Mouse (Mus musculus) CH12.LX (cell line): Measurements from ENCODE around the gene Mknk1. TPM values are rescaled to one million over a fixed set of nuclear protein-coding genes. Genes with fewer than 3 reads are reported as not detected.

ENCODE experiments used
- DNase-seq: peaks from one replicate; pipeline ENCODE4 v3.0.0-alpha.2; 2013; ENCODE audit errors: extremely low read depth
- H3K27ac ChIP-seq: 2 replicates; pipeline ENCODE4 v1.5.1; 2012; ENCODE audit warnings: low read depth, mild to moderate bottlenecking, control low read depth, moderate library complexity; ENCODE audit not compliant: insufficient read depth
- H3K27me3 ChIP-seq: replicated peaks from 2 replicates; pipeline ENCODE3; 2012; ENCODE audit warnings: inconsistent platforms
- H3K36me3 ChIP-seq, 2 experiments: replicated peaks in 1 of 2; 2 replicates each; pipeline versions ENCODE3 to v1.6.1; 2012; ENCODE audit warnings: inconsistent platforms in 1 of 2, low read length in 1 of 2, mild to moderate bottlenecking in 1 of 2, mixed read lengths in 1 of 2, moderate library complexity in 1 of 2; ENCODE audit not compliant: control insufficient read depth in 1 of 2, insufficient read depth in 1 of 2
- H3K4me1 ChIP-seq, 2 experiments: 2 replicates each; pipeline ENCODE4 v1.6.1; 2012; ENCODE audit warnings: inconsistent platforms in 1 of 2, moderate library complexity in 1 of 2; ENCODE audit not compliant: insufficient read depth in 2 of 2, control insufficient read depth in 1 of 2
- H3K4me2 ChIP-seq: 2 replicates; pipeline ENCODE4 v1.6.1; 2012; ENCODE audit warnings: low read depth, mild to moderate bottlenecking, control low read depth; ENCODE audit not compliant: poor library complexity, insufficient read depth, severe bottlenecking
- H3K4me3 ChIP-seq, 3 experiments: fragments of 150-350 bp in 1 of 3; sonication (generic) in 1 of 3; replicated peaks in 1 of 3; 2 replicates each; pipeline versions ENCODE3 to v1.5.1; 2011 to 2012; ENCODE audit warnings: low read depth in 2 of 3, low read length in 2 of 3, mild to moderate bottlenecking in 2 of 3, moderate library complexity in 2 of 3, control low read depth in 1 of 3, improper control_type of control experiment in 1 of 3, inconsistent platforms in 1 of 3, mixed read lengths in 1 of 3; ENCODE audit not compliant: poor library complexity in 1 of 3
- H3K79me2 ChIP-seq: replicated peaks from 2 replicates; pipeline ENCODE4 v1.6.1; 2012; ENCODE audit warnings: mild to moderate bottlenecking, moderate library complexity; ENCODE audit not compliant: control insufficient read depth, poor library complexity, insufficient read depth, severe bottlenecking; ENCODE audit errors: extremely low read depth
- H3K9ac ChIP-seq: 2 replicates; pipeline ENCODE4 v1.6.1; 2012; ENCODE audit warnings: low read depth, mild to moderate bottlenecking, control low read depth, moderate library complexity; ENCODE audit not compliant: insufficient read depth
- H3K9me3 ChIP-seq: replicated peaks from 2 replicates; pipeline ENCODE3; 2012; ENCODE audit warnings: low read length, inconsistent platforms, mixed read lengths
- CHD2 ChIP-seq: IDR thresholded peaks from 2 replicates; pipeline ENCODE4 v1.6.1; 2011; ENCODE audit warnings: low read length, improper control_type of control experiment
- CTCF ChIP-seq, 2 experiments: IDR thresholded peaks in 1 of 2; conservative IDR thresholded peaks in 1 of 2; 2 replicates each; pipeline ENCODE4 v1.5.1; 2011 to 2012; ENCODE audit warnings: low read depth in 2 of 2, low read length in 2 of 2, improper control_type of control experiment in 1 of 2, inconsistent platforms in 1 of 2, mild to moderate bottlenecking in 1 of 2, moderate library complexity in 1 of 2
- ELF1 ChIP-seq: IDR thresholded peaks from 2 replicates; pipeline ENCODE4 v1.6.1; 2014; ENCODE audit warnings: low read depth, mild to moderate bottlenecking, inconsistent platforms, low read length, improper control_type of control experiment
- ETS1 ChIP-seq: conservative IDR thresholded peaks from 2 replicates; pipeline ENCODE4 v1.6.1; 2012; ENCODE audit warnings: low read depth, mild to moderate bottlenecking, inconsistent platforms, low read length, improper control_type of control experiment, moderate library complexity
- HCFC1 ChIP-seq: IDR thresholded peaks from 2 replicates; pipeline ENCODE4 v1.6.1; 2012; ENCODE audit warnings: low read depth, mild to moderate bottlenecking, inconsistent platforms, low read length, improper control_type of control experiment
- IRF4 ChIP-seq: IDR thresholded peaks from 2 replicates; pipeline ENCODE4 v1.6.1; 2014; ENCODE audit warnings: low read depth, mild to moderate bottlenecking, inconsistent platforms, low read length, improper control_type of control experiment
- JUND ChIP-seq: conservative IDR thresholded peaks from 2 replicates; pipeline ENCODE4 v1.6.1; 2011; ENCODE audit warnings: low read depth, low read length, improper control_type of control experiment
- KAT2A ChIP-seq: IDR thresholded peaks from 2 replicates; pipeline ENCODE4 v1.6.1; 2012; ENCODE audit warnings: low read length, improper control_type of control experiment, inconsistent platforms; ENCODE audit not compliant: insufficient replicate concordance
- MAFK ChIP-seq: IDR thresholded peaks from 2 replicates; pipeline ENCODE4 v1.6.1; 2011; ENCODE audit warnings: low read length, improper control_type of control experiment; ENCODE audit not compliant: insufficient replicate concordance
- MAZ ChIP-seq: IDR thresholded peaks from 2 replicates; pipeline ENCODE4 v1.6.1; 2012; ENCODE audit warnings: low read depth, mild to moderate bottlenecking, inconsistent platforms, low read length, improper control_type of control experiment, moderate library complexity
- MXI1 ChIP-seq: IDR thresholded peaks from 2 replicates; pipeline ENCODE4 v1.6.1; 2011; ENCODE audit warnings: mild to moderate bottlenecking, low read depth, low read length, improper control_type of control experiment
- MYC ChIP-seq: IDR thresholded peaks from 2 replicates; pipeline ENCODE4 v1.6.1; 2011; ENCODE audit warnings: low read depth, mild to moderate bottlenecking, improper control_type of control experiment, low read length
- NELFE ChIP-seq: IDR thresholded peaks from 2 replicates; pipeline ENCODE4 v1.6.1; 2011; ENCODE audit warnings: low read depth, low read length, improper control_type of control experiment
- NRF1 ChIP-seq: IDR thresholded peaks from 2 replicates; pipeline ENCODE4 v1.6.1; 2014; ENCODE audit warnings: low read depth, mild to moderate bottlenecking, inconsistent platforms, low read length, improper control_type of control experiment, moderate library complexity
- PAX5 ChIP-seq: IDR thresholded peaks from 2 replicates; pipeline ENCODE4 v1.6.1; 2012; ENCODE audit warnings: low read length, inconsistent platforms, mixed read lengths
- RCOR1 ChIP-seq: conservative IDR thresholded peaks from 2 replicates; pipeline ENCODE4 v1.6.1; 2012; ENCODE audit warnings: low read depth, mild to moderate bottlenecking, inconsistent platforms, low read length, improper control_type of control experiment
- SIN3A ChIP-seq: IDR thresholded peaks from 2 replicates; pipeline ENCODE4 v1.6.1; 2012; ENCODE audit warnings: low read length, improper control_type of control experiment, inconsistent platforms
- SMC3 ChIP-seq: IDR thresholded peaks from 2 replicates; pipeline ENCODE4 v1.6.1; 2011; ENCODE audit warnings: low read depth, low read length, improper control_type of control experiment
- UBTF ChIP-seq: IDR thresholded peaks from 2 replicates; pipeline ENCODE4 v1.6.1; 2012; ENCODE audit warnings: low read depth, mild to moderate bottlenecking, inconsistent platforms, low read length, improper control_type of control experiment, moderate library complexity
- USF1 ChIP-seq: IDR thresholded peaks from 2 replicates; pipeline ENCODE4 v1.6.1; 2014; ENCODE audit warnings: low read depth, mild to moderate bottlenecking, inconsistent platforms, low read length, improper control_type of control experiment
- ZC3H11A ChIP-seq: IDR thresholded peaks from 2 replicates; pipeline ENCODE4 v1.6.1; 2012; ENCODE audit warnings: low read depth, mild to moderate bottlenecking, inconsistent platforms, low read length, improper control_type of control experiment
- ZNF384 ChIP-seq: IDR thresholded peaks from 2 replicates; pipeline ENCODE4 v1.6.1; 2012; ENCODE audit warnings: low read depth, low read length, improper control_type of control experiment, inconsistent platforms
- dilution Hi-C: fragments of 300-500 bp; cut with MboI; formaldehyde crosslinking; loops from 2 replicates; pipeline ENCODE4 v1.14.3; 2020; ENCODE audit warnings: low sequenced_read_pairs; ENCODE audit not compliant: extremely low pct_unique_long_range_greater_than_20kb, extremely low pct_ligation_motif_present
- in situ Hi-C: fragments of 300-500 bp; cut with MboI; formaldehyde crosslinking; loops from 3 replicates; pipeline ENCODE4 v1.14.3; 2019; ENCODE audit warnings: low sequenced_read_pairs, low pct_ligation_motif_present, low pct_unique_long_range_greater_than_20kb, mixed read lengths
- polyA plus RNA-seq: library from polyadenylated mRNA; unstranded; fragments of >175 nt; gene quantifications from 2 replicates; pipeline ENCODE4 v1.2.1, GENCODE M21; 2012; ENCODE audit warnings: low read depth; ENCODE audit not compliant: insufficient read length
- total RNA-seq, 2 experiments: library from RNA; depleted of rRNA; stranded (reverse); fragments of 300-350 nt in 1 of 2; fragments of >200 nt in 1 of 2; gene quantifications; 2 replicates each; pipeline ENCODE4 v1.2.3; 2012 to 2014

The Mknk1 gene
- total and polyA plus RNA-seq, 3 experiments = 17.8 to 39.0 (median 31.5) TPM

GRCm38 (mm10) chr4:115827066-115827465, 11.9 kb upstream of the Mknk1 start:
- peaks cover 7 to 69% of the 10 kb centered on the region in 2 experiments for H3K4me1 ChIP-seq
- peak overlapping the region; percentile 79; the same call in 1 of the 2 replicates for H3K4me2 ChIP-seq
- H3K9me3 ChIP-seq = no peaks in the 10 kb centered on the region
- H3K27ac ChIP-seq = no peak overlapping the region
- no peak for TF ChIP-seq CHD2
- TF ChIP-seq ELF1 = no peak
- H3K4me3 ChIP-seq = no peak overlapping the region
- DNase-seq = no peak
- peaks cover 7% of the 10 kb centered on the region; the same call in 1 of the 2 replicates for H3K79me2 ChIP-seq
- peaks cover 15 to 41% of the 10 kb centered on the region in 2 experiments for H3K36me3 ChIP-seq
- H3K9ac ChIP-seq = no peak overlapping the region
- H3K27me3 ChIP-seq = no peaks in the 10 kb centered on the region
- dilution Hi-C loops = no loop called here
- in situ Hi-C loops = loop anchor here (10.0 kb wide), 1 partner anchor 82 kb away; no protein-coding TSS in a partner anchor

DNA sequence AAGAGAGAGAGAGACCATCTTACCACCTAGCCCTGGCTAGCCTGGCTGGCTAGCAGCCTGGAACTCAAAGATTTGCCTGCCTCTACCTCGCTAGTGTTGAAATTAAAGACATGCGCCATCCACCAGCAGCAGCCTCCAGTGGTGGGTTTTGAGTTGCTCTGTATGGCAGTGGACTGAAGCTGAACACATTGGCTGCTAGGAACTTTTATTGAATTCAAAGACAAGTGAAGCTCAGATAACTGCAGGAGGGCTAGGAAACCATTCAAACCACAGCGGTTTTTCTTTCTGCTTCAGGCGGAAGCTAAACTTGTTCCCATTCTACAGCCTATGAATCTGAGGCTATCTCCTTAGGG, 11.5 kb upstream of the Mknk1 start:
- peaks cover 7 to 70% of the 10 kb centered on the region in 2 experiments for H3K4me1 ChIP-seq
- 0 out of 2 replicates have a peak, but pooled peaks have one; percentile 4 for TF ChIP-seq CHD2
- TF ChIP-seq USF1 = no peak
- 0 out of 2 replicates have a peak, but pooled peaks have one; percentile 32 for TF ChIP-seq MYC
- peak; percentile 9; the same call in 1 of the 2 replicates for TF ChIP-seq HCFC1
- TF ChIP-seq KAT2A = no peak
- no peak for TF ChIP-seq NRF1
- peak overlapping the region; percentile 82 to 94 (median 91) for H3K4me3 ChIP-seq
- no peaks in the 10 kb centered on the region for H3K9me3 ChIP-seq
- H3K27ac ChIP-seq = no peak overlapping the region
- peaks cover 19 to 41% of the 10 kb centered on the region in 2 experiments for H3K36me3 ChIP-seq
- DNase-seq = no peak
- dilution Hi-C loops (no loop called here), in situ Hi-C loops (loop anchor here (10.0 kb wide), 1 partner anchor 83 kb away; no protein-coding TSS in a partner anchor)
- H3K27me3 ChIP-seq = no peaks in the 10 kb centered on the region
- H3K9ac ChIP-seq = peak overlapping the region; percentile 94
- peaks cover 7% of the 10 kb centered on the region; the same call in 1 of the 2 replicates for H3K79me2 ChIP-seq
- H3K4me2 ChIP-seq = peak overlapping the region; percentile 79

- peak; percentile 82 for DNase-seq
- H3K27me3 ChIP-seq = no peaks in the 10 kb centered on the region
- H3K4me2 ChIP-seq = peak within 1 kb of the TSS; percentile 79
- peaks cover 7 to 70% of the 10 kb centered on the region in 2 experiments for H3K4me1 ChIP-seq
- in situ Hi-C loops = loop anchor here (10.0 kb wide), 1 partner anchor 83 kb away; no protein-coding TSS in a partner anchor
- peak within 1 kb of the TSS; percentile 82 to 94 (median 91) for H3K4me3 ChIP-seq
- H3K79me2 ChIP-seq = peaks cover 7% of the 10 kb centered on the region; the same call in 1 of the 2 replicates
- no peaks in the 10 kb centered on the region for H3K9me3 ChIP-seq
- H3K9ac ChIP-seq = peak within 1 kb of the TSS; percentile 94
- H3K36me3 ChIP-seq = peaks cover 25 to 41% of the 10 kb centered on the region in 2 experiments
- H3K27ac ChIP-seq = peak within 1 kb of the TSS; percentile 70
- dilution Hi-C loops = no loop called here
- TF ChIP-seq NELFE (0 out of 2 replicates have a peak, but pooled peaks have one; percentile 25), RCOR1 (no peak), ETS1 (peak; percentile 69), MAZ (peak; percentile 71; the same call in 1 of the 2 replicates), IRF4 (peak; percentile 48; the same call in 1 of the 2 replicates), UBTF (0 out of 2 replicates have a peak, but pooled peaks have one; percentile 23), MXI1 (peak; percentile 88), JUND (no peak), KAT2A (no peak), SIN3A (peak; percentile 99), SMC3 (no peak), ZNF384 (no peak), ZC3H11A (no peak), CHD2 (peak; percentile 73; the same call in 1 of the 2 replicates), ELF1 (peak; percentile 77), MAFK (no peak), PAX5 (no peak), MYC (no peak; the same call in 1 of the 2 replicates), CTCF (conservative IDR thresholded peaks at IDR 0.05 in 1 of 2, IDR thresholded peaks at IDR 0.05 in 1 of 2; ENCODE audit: low read depth in 2 of 2, low read length in 2 of 2) (no peak), HCFC1 (peak; percentile 72)
Observed at GRCm38 (mm10) chr4:115827888-115828571, 11.0 kb upstream of the Mknk1 start, which contains the start of gene Mob3c. TSS of gene Mob3c (plus strand) at chr4:115828092.
